In genomic region chr6:49821961-49822870, GRCm38 (mm10) we compare ENCODE assay signal across 9 mouse cellular contexts. TPM values are rescaled to one million over a fixed set of nuclear protein-coding genes. Genes with fewer than 3 reads are reported as not detected.
A peak's percentile ranks its signal among the peaks of the same experiment; 100 is the strongest.
DNase-seq lines count a peak whose midpoint lies in the region; ATAC-seq and TF ChIP-seq lines count a peak whose summit lies in the region.
"Had no signal": no experiment of that assay in that cellular context is flagged by ENCODE, and none has a peak within 500 bp of the region (broad histone marks: within the 10 kb centered on the region; RNA-seq: fewer than 3 reads in every experiment).

TSS of gene Npy (plus strand) at chr6:49822710.

- H3K4me2 ChIP-seq in limb, embryonic 13.5 days (replicated peaks), result peak within 1 kb of the TSS; percentile 88
- H3K4me2 ChIP-seq in midbrain, embryonic 16.5 days (ENCODE audit: low read length), result peak within 1 kb of the TSS; percentile 83

- no peak for ATAC-seq in limb, embryonic 13.5 days (ENCODE audit: low FRiP score, low read depth)
- peak; percentile 76 for ATAC-seq in midbrain, embryonic 16.5 days

- 1% methylated on average over 66 of the region's 66 CpGs for WGBS in kidney, adult 2 months
- under 1% methylated on average over 66 of the region's 66 CpGs for WGBS in limb, embryonic 13.5 days
- under 1% methylated on average over 65 of the region's 66 CpGs for WGBS in midbrain, embryonic 16.5 days

- no peaks in the 10 kb centered on the region for H3K9me3 ChIP-seq in limb, embryonic 13.5 days
- H3K9me3 ChIP-seq in midbrain, embryonic 16.5 days (replicated peaks; ENCODE audit: control insufficient read depth, low read length, poor library complexity, severe bottlenecking), result no peaks in the 10 kb centered on the region

- peak within 1 kb of the TSS; percentile 53 for H3K4me3 ChIP-seq in kidney, adult 2 months (ENCODE audit: insufficient read depth, low read depth, low read length)
- H3K4me3 ChIP-seq in limb, embryonic 13.5 days, result peak within 1 kb of the TSS; percentile 47
- H3K4me3 ChIP-seq in midbrain, embryonic 16.5 days (ENCODE audit: low read depth, low read length), result peak within 1 kb of the TSS; percentile 45
- H3K4me3 ChIP-seq: myocyte had no signal

- DNase-seq in left cerebral cortex, adult 18-20 months (ENCODE audit: low spot score in 2 of 2), result peak; percentile 20 to 44
- no peak for DNase-seq in left cerebral cortex, adult 11 months (ENCODE audit: low spot score)
- DNase-seq in cerebellum, adult 9-10 months, result peak; percentile 1
- no peak for DNase-seq in gonadal fat pad, adult 2 months (ENCODE audit: low read depth)
- DNase-seq in kidney, adult 2 months, result peak; percentile 44
- DNase-seq in urinary bladder, postnatal 36 days (ENCODE audit: low spot score in 2 of 2), result peak; percentile 2 to 7

- no peak for TF ChIP-seq POLR2A in kidney, adult 2 months (IDR thresholded peaks at IDR 0.05; ENCODE audit: low read depth, low read length)

- peak within 1 kb of the TSS; percentile 54 for H3K9ac ChIP-seq in limb, embryonic 13.5 days
- H3K9ac ChIP-seq in midbrain, embryonic 16.5 days (ENCODE audit: low read depth, low read length), result peak within 1 kb of the TSS; percentile 54

- no peak within 1 kb of the TSS for H3K27ac ChIP-seq in kidney, adult 2 months (ENCODE audit: insufficient read depth, low read depth, low read length)
- H3K27ac ChIP-seq in limb, embryonic 13.5 days, result no peak within 1 kb of the TSS
- H3K27ac ChIP-seq in midbrain, embryonic 16.5 days (ENCODE audit: low read length), result no peak within 1 kb of the TSS

- H3K4me1 ChIP-seq in kidney, adult 2 months (ENCODE audit: control insufficient read depth, insufficient read depth, low read length), result no peaks in the 10 kb centered on the region
- peaks cover 13% of the 10 kb centered on the region for H3K4me1 ChIP-seq in limb, embryonic 13.5 days
- peaks cover 10% of the 10 kb centered on the region; the same call in 1 of the 2 replicates for H3K4me1 ChIP-seq in midbrain, embryonic 16.5 days (ENCODE audit: control insufficient read depth, insufficient read depth, low read length)

- no peaks in the 10 kb centered on the region for H3K36me3 ChIP-seq in kidney, adult 2 months (ENCODE audit: control insufficient read depth, insufficient read depth, low read length)
- H3K36me3 ChIP-seq in limb, embryonic 13.5 days, result no peaks in the 10 kb centered on the region
- H3K36me3 ChIP-seq in midbrain, embryonic 16.5 days (ENCODE audit: control insufficient read depth, insufficient read depth, low read length), result no peaks in the 10 kb centered on the region

- peaks cover 6% of the 10 kb centered on the region for H3K27me3 ChIP-seq in kidney, adult 2 months (replicated peaks; ENCODE audit: control insufficient read depth, insufficient read depth, low read length)
- peaks cover 90% of the 10 kb centered on the region for H3K27me3 ChIP-seq in limb, embryonic 13.5 days
- H3K27me3 ChIP-seq in midbrain, embryonic 16.5 days (ENCODE audit: control insufficient read depth, insufficient read depth, low read depth, low read length), result peaks cover 26% of the 10 kb centered on the region

- TF ChIP-seq CTCF in kidney, adult 2 months (conservative IDR thresholded peaks at IDR 0.05; ENCODE audit: insufficient read depth, insufficient read length, low read depth, low read length), result no peak

RNA-seq across cellular contexts. Expression of gene Npy, which starts in this region (rescaled TPM):
- 100 to 1,000 TPM; 176 to 195 TPM for total RNA-seq in left cerebral cortex, adult 18-20 months (2021)
- polyA plus RNA-seq in gonadal fat pad, adult 2 months (2012; rRNA removed), result 235 and 434 TPM in 2 replicates
- 172 and 186 TPM in 2 replicates for polyA plus RNA-seq in kidney, adult 2 months (2012; rRNA removed)
- 3.5 and 6.0 TPM in 2 replicates for polyA plus RNA-seq in limb, embryonic 13.5 days (2015; fragmentation: Nextera tagmentation; extraction: Ambion mirVana)
- polyA plus RNA-seq in midbrain, embryonic 16.5 days (2015; fragmentation: Nextera tagmentation; extraction: Ambion mirVana), result 98.2 and 130 TPM in 2 replicates
- polyA plus RNA-seq: myocyte had no signal

Comparison
In these comparisons a context has a peak if more than half of its experiments do, and no peak if none do; other contexts are left out.
1. RNA of gene Npy (polyA plus RNA-seq): 235 to 434 TPM in gonadal fat pad, adult 2 months, 172 to 186 TPM in kidney, adult 2 months and 98.2 to 130 TPM in midbrain, embryonic 16.5 days; 3.5 to 6.0 TPM in limb, embryonic 13.5 days; every median in the first group is over 10 times any median in the second.
2. DNase-seq: peak in left cerebral cortex, adult 18-20 months (2 of 2), cerebellum, adult 9-10 months (single experiment), kidney, adult 2 months (single experiment) and urinary bladder, postnatal 36 days (2 of 2); none in left cerebral cortex, adult 11 months (single experiment) and gonadal fat pad, adult 2 months (single experiment).
3. Peak in every context shown above with its lines, with median percentiles within 50 percentile points of each other: H3K4me3 ChIP-seq.